Mouse (Mus musculus) stomach, embryonic 14.5 days (tissue): Measurements from ENCODE around the gene Kpna2. TPM values are rescaled to one million over a fixed set of nuclear protein-coding genes. Genes with fewer than 3 reads are reported as not detected.
A peak's percentile ranks its signal among the peaks of the same experiment; 100 is the strongest.

Experiments used
- ATAC-seq: fragments of 200-750 bp; cut with Nextera tagmentation; 2 replicates; pipeline ENCODE4 v1.8.0; 2017; ENCODE audit warnings: low read depth, moderate TSS enrichment; ENCODE audit not compliant: insufficient number of reproducible peaks, insufficient read depth, low FRiP score
- H3K27ac ChIP-seq: fragments of 300-500 bp; sonication (generic); 2 replicates; pipeline ENCODE4 v1.5.1; 2014; ENCODE audit warnings: mild to moderate bottlenecking, low read length, moderate library complexity, mixed read lengths
- H3K27me3 ChIP-seq: fragments of 300-500 bp; sonication (generic); 2 replicates; pipeline ENCODE4 v1.6.1; 2014; ENCODE audit warnings: low read length, control low read depth, mixed read lengths; ENCODE audit not compliant: control insufficient read depth, insufficient read depth
- H3K36me3 ChIP-seq: fragments of 300-500 bp; sonication (generic); 2 replicates; pipeline ENCODE4 v1.6.1; 2014; ENCODE audit warnings: mild to moderate bottlenecking, control low read depth, low read length, moderate library complexity, mixed read lengths; ENCODE audit not compliant: control insufficient read depth, insufficient read depth
- H3K4me1 ChIP-seq: fragments of 300-500 bp; sonication (generic); 2 replicates; pipeline ENCODE4 v1.6.1; 2014; ENCODE audit warnings: low read length, control low read depth, mixed read lengths; ENCODE audit not compliant: control insufficient read depth, insufficient read depth
- H3K4me2 ChIP-seq: fragments of 300-500 bp; sonication (generic); replicated peaks from 2 replicates; pipeline ENCODE4 v1.6.1; 2014; ENCODE audit warnings: low read depth, low read length, control low read depth
- H3K4me3 ChIP-seq: fragments of 300-500 bp; sonication (generic); 2 replicates; pipeline ENCODE4 v1.5.1; 2014; ENCODE audit warnings: low read depth, low read length, control low read depth
- H3K9ac ChIP-seq: fragments of 300-500 bp; sonication (generic); replicated peaks from 2 replicates; pipeline ENCODE4 v1.6.1; 2014; ENCODE audit warnings: low read depth, mild to moderate bottlenecking, control low read depth, low read length, moderate library complexity, mixed read lengths
- H3K9me3 ChIP-seq: fragments of 300-500 bp; sonication (generic); 2 replicates; pipeline ENCODE4 v1.6.1; 2016; ENCODE audit warnings: low read depth, low read length, control low read depth; ENCODE audit not compliant: control insufficient read depth
- WGBS: fragments of 180-500 bp; shearing (Covaris S2); extraction: QIAGEN DNeasy Blood & Tissue Kit; methylation state at CpG from one replicate; pipeline ENCODE4 v1.1.7; 2014; 5-methylcytosine and 5-hydroxymethylcytosine counted together
- polyA plus RNA-seq: library from polyadenylated mRNA; unstranded; fragments of >200 nt; fragmentation: Nextera tagmentation; extraction: Ambion mirVana; gene quantifications from 2 replicates; pipeline ENCODE4 v1.2.1, GENCODE M21; 2014

Kpna2 gene
- polyA plus RNA-seq, 1 experiment from 2014 or later = 383 TPM

DNA sequence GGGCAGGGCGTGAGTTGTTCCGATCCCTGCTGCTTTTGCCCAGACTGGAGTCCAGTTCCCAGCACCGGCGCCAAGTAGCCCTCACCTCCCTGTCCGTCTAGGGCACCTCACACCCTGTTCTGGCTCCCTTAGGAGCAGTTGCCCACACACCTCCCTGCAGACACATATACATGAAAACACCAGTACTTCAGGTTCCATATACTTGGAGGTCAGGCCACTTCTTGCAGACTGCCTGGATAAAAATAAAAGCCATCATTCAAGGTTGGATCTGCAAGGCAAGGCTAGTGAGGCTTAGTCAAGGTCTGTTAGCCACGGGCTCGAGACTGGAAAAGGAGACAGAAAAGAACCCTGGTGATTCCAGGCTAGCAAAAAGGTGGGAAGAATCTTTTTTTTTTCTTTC is 32.3 kb upstream of the Kpna2 start:
- peaks cover 2% of the 10 kb centered on the region; the same call in 1 of the 2 replicates for H3K4me1 ChIP-seq
- no peaks in the 10 kb centered on the region for H3K27me3 ChIP-seq
- H3K36me3 ChIP-seq = peaks cover 7% of the 10 kb centered on the region
- H3K9ac ChIP-seq = no peak overlapping the region
- H3K9me3 ChIP-seq = no peaks in the 10 kb centered on the region
- no peak overlapping the region for H3K27ac ChIP-seq
- no peak overlapping the region for H3K4me2 ChIP-seq
- no peak overlapping the region for H3K4me3 ChIP-seq
- ATAC-seq = no peak
- WGBS = 47% methylated on average over 7 of the region's 7 CpGs

DNA sequence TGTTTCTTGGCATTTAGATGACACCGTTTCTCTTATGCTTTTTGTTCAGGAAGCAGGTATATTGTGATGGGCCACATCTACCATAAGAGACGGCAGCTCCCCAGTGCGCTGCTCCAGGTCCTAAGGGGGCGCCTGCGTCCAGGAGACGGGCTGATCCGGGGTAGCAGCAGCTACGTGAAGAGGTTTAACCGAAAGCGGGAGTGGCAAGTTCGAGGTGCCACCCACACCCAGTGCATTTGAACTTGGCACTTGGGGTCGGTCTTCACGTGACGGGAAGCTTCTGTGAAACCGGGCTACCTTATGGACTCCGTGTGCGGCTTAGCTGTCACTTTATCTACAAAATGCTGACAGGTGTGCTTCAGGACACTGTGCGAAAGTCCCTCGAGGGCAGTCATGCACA is 30.2 kb upstream of the Kpna2 start:
- H3K9ac ChIP-seq = no peak overlapping the region
- H3K9me3 ChIP-seq = no peaks in the 10 kb centered on the region
- no peak overlapping the region for H3K4me2 ChIP-seq
- no peak overlapping the region for H3K4me3 ChIP-seq
- WGBS = 42% methylated on average over 19 of the region's 19 CpGs
- no peaks in the 10 kb centered on the region for H3K36me3 ChIP-seq
- ATAC-seq = no peak
- no peaks in the 10 kb centered on the region for H3K27me3 ChIP-seq
- H3K27ac ChIP-seq = no peak overlapping the region
- peaks cover 11% of the 10 kb centered on the region; the same call in 1 of the 2 replicates for H3K4me1 ChIP-seq

DNA sequence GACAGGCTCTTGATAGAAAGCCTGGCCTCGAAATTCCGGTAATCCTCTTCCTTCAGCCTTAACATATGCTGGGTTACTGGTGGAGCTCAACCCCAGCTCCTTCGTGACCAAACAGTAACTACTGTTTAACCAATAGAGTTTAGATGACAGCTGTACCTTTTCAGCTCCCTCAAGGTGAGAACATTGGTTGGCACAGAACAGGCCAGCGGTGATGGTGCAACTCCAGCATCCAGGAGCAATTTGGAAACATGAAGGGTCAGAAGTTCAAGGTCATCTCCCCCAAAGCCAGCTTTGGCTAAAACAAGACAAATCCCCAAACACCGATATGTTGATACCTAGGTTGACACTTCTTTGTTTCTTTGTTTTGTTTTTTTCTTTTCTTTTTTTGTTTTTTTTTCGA is 29.4 kb upstream of the Kpna2 start:
- 52% methylated on average over 6 of the region's 6 CpGs for whole genome bisulfite sequencing
- H3K27me3 ChIP-seq = no peaks in the 10 kb centered on the region

DNA sequence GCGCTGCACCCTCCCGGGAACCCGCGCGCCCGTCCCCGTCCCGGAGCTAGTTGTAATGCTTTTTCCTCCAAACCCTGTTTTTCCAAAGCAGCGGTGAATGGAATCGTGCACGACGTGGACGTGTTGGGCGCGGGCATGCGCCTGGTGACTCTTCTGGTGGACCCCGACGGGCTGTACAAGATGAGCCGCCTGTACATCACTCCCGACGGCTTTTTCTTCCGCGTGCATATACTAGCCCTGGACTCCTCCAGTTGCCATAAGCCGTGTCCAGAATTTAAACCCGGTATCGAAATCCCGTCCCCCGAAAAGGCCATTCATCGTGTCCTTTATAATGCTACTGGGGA is 28.9 kb upstream of the Kpna2 start:
- Histone ChIP-seq H3K4me1 (peaks cover 11% of the 10 kb centered on the region; the same call in 1 of the 2 replicates), H3K36me3 (no peaks in the 10 kb centered on the region), H3K27me3 (no peaks in the 10 kb centered on the region), H3K4me2 (peak overlapping the region; percentile 93), H3K9me3 (no peaks in the 10 kb centered on the region), H3K27ac (peak overlapping the region; percentile 62; the same call in 1 of the 2 replicates), H3K9ac (peak overlapping the region; percentile 51), H3K4me3 (peak overlapping the region; percentile 51)
- ATAC-seq = peak; percentile 56
- WGBS = 3% methylated on average over 29 of the region's 29 CpGs

More for the DNA sequence above, 29.4 kb upstream of the Kpna2 start:
- H3K4me3 ChIP-seq = peak overlapping the region; percentile 51
- H3K36me3 ChIP-seq = no peaks in the 10 kb centered on the region
- no peak for ATAC-seq
- peak overlapping the region; percentile 51; the same call in 1 of the 2 replicates for H3K9ac ChIP-seq
- no peak overlapping the region for H3K27ac ChIP-seq
- H3K4me2 ChIP-seq = peak overlapping the region; percentile 93
- H3K4me1 ChIP-seq = peaks cover 11% of the 10 kb centered on the region; the same call in 1 of the 2 replicates
- no peaks in the 10 kb centered on the region for H3K9me3 ChIP-seq

DNA sequence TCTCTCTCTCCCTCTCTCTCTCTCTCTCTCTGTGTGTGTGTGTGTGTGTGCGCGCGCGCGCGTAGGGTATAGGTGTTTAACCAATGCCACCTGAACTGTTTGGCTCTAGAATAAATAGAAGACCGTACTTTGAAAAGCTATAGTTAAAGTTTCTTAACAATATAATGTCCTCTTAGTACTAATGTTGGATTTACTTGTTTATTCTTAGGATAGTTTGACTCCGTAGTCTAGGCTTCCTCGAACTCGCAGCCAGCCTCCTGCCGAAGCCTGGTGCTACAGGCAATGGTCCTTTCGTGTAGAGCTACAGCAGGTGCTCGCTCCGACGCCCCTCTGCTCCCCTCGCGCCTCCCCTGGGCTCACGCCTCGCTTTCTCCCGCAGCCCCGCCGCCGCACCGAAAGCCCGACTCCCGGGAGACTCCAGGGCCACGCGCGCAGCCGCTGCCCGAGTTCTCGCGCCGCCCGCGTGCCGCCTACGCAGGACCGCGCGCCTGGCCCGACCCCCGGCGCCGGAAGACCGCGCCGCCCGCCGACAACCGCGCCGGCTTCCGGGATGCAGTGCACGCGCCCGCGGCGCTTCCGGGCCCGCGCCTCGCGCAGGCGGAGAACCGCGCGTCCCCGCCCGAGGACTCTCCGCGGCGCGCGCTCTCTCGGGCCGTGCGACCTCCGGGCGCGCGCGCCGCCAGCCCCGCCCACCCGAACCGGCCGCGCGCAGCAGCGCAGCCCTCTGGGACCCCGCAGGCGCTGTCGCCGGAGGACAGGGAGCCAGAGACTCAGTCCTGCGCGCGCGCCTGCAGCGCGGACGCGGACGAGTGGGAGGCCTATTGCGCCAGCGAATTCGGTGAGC is 28.3 kb upstream of the Kpna2 start:
- Histone ChIP-seq H3K27me3 (no peaks in the 10 kb centered on the region), H3K4me2 (peak overlapping the region; percentile 93), H3K36me3 (no peaks in the 10 kb centered on the region), H3K9ac (peak overlapping the region; percentile 51), H3K4me1 (peaks cover 11% of the 10 kb centered on the region; the same call in 1 of the 2 replicates), H3K27ac (peak overlapping the region; percentile 78), H3K4me3 (peak overlapping the region; percentile 51), H3K9me3 (no peaks in the 10 kb centered on the region)
- under 1% methylated on average over 100 of the region's 107 CpGs for WGBS
- ATAC-seq = peak; percentile 93

DNA sequence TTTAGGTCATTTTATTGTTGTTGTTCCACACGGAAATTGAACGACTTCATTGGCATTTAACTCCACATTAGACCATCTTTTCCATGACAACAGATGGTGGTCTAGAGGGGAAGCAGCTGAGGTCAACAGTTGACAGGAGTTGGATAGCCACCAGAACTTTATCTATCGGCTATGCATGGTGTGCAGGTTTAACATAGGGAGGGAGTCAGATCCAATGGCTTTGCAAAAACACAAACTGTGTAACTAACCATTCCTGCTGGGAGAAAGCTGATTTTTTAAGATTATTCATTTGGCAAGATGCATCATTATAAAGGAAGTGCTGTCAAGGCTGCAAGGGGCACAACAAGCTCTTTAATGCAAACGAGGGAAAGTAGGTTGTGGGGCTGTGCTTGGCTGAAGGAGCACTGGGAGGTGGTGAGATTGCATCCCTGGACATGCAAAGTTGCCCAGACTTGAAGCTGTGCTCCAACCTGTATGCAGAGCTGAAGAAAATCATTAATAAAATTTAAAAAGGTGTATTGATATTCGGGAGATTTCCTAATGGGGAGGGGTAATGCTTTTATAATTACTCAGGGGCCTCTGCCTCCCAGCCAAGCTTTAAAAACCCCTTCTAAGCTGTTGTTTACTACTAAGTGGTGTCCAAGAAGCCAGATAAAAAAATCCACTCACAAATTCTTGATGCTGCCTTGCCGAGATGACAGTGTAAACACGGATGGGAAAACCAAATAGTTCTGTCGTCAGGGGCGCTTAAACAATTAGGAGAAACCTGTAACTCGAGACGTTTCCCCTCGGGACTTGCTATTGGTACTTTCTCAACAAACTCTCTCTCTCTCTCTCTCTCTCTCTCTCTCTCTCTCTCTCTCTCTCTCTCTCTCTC is 27.5 kb upstream of the Kpna2 start:
- peak overlapping the region; percentile 51; the same call in 1 of the 2 replicates for H3K4me3 ChIP-seq
- H3K9me3 ChIP-seq = no peaks in the 10 kb centered on the region
- H3K27ac ChIP-seq = no peak overlapping the region
- 7% methylated on average over 12 of the region's 12 CpGs for WGBS
- no peaks in the 10 kb centered on the region for H3K36me3 ChIP-seq
- ATAC-seq = no peak
- peak overlapping the region; percentile 93 for H3K4me2 ChIP-seq
- no peaks in the 10 kb centered on the region for H3K27me3 ChIP-seq
- no peak overlapping the region for H3K9ac ChIP-seq
- H3K4me1 ChIP-seq = peaks cover 11% of the 10 kb centered on the region; the same call in 1 of the 2 replicates

DNA sequence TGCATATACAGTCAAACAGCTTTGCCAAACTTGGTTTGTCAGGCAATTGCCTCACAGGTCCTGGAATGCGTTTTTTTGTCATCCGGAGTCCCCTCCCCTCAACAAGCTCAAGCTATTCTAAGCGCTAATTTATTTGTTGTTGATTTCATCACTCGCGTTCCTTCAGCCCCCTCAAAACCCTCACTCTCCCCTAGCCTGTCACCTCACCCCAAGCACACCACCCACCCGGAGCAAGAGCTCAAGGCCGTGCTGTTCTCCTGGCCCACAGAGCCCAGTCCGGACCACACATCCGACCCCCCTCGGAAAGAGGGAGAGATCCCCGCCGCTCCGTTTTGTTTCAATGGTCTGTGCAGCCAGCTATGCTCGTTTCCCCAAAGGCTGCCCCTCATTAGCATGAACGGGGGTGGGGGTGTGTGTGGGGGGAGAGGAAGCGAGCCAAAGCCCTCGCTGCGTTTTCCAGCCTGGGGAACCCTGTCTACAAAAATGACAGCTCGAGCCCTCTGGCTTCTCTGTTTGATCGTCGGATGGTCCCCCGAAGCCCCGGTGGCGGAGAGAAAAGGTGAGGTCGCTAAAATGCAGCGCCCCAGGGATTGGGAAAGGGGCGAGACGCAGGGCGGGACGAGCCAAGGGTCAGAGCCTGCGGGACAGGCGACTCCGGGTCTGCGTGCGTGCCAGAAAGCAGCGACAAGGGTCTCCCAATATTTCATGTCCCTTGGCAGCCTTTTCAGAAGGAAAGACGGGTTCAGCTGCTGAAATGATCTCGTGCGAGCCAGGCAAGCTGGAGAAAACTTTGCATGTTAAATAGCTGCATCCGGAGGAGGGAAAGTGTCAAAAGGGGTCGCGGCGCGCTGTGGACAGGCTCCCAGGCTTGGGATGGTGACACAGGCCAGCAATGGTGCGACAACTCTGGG is 26.3 kb upstream of the Kpna2 start, which contains the start of gene 1810010H24Rik:
Gene 1810010H24Rik, plus strand, starts transcription at position 271 of the 911 bp plus-strand sequence.
- Histone ChIP-seq H3K9ac (peak within 1 kb of the TSS; percentile 45; the same call in 1 of the 2 replicates), H3K4me3 (peak within 1 kb of the TSS; percentile 48), H3K4me2 (peak within 1 kb of the TSS; percentile 93), H3K9me3 (no peaks in the 10 kb centered on the region), H3K27me3 (no peaks in the 10 kb centered on the region), H3K27ac (no peak within 1 kb of the TSS), H3K4me1 (peaks cover 11% of the 10 kb centered on the region; the same call in 1 of the 2 replicates), H3K36me3 (no peaks in the 10 kb centered on the region)
- 2% methylated on average over 45 of the region's 45 CpGs for WGBS
- ATAC-seq = no peak
